Mouse (Mus musculus): ENCODE data around the gene Pla2g2d. TPM values are rescaled to one million over a fixed set of nuclear protein-coding genes. Genes with fewer than 3 reads are reported as not detected.

The Pla2g2d gene
- 0.17 and 0.24 TPM in 2 replicates for polyA plus RNA-seq (2014; fragmentation: Nextera tagmentation; extraction: Ambion mirVana)

DNA sequence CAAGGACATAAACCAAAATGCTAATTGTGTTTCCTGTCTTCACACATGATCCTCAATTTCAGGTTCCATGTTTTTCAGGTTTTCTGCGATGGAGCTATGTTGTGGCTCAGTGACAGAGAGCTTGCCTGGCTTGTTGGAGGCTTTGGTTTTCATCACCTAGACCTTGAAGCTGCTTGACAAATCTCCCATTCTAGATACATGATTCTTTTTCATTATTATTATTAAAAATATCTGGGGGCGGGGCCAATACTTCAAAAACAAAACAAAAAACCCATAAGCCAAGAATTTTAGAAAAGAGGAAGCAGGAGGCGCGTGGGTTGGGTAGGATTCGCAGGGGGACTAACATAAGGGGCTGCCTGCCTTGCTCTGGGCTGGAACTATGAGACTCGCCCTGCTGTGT lies at the start of gene Pla2g2d:
Pla2g2d (plus strand) TSS at position 301 of the 400 bp plus-strand sequence.
- Histone ChIP-seq H3K27me3 (replicated peaks; ENCODE audit: control insufficient read depth, insufficient read depth, low read length) (no peaks in the 10 kb centered on the region), H3K9me3 (replicated peaks; ENCODE audit: control insufficient read depth, low read length) (no peaks in the 10 kb centered on the region), H3K9ac (ENCODE audit: low read length) (no peak within 1 kb of the TSS), H3K4me3 (ENCODE audit: low read depth, low read length) (no peak within 1 kb of the TSS), H3K4me2 (ENCODE audit: low read length) (no peak within 1 kb of the TSS), H3K36me3 (ENCODE audit: control insufficient read depth, insufficient read depth, low read length) (no peaks in the 10 kb centered on the region), H3K4me1 (ENCODE audit: control insufficient read depth, insufficient read depth, low read length) (no peaks in the 10 kb centered on the region), H3K27ac (ENCODE audit: low read depth, low read length) (no peak within 1 kb of the TSS)
- WGBS: 86% methylated on average over 6 of the region's 6 CpGs
- DNase-seq (ENCODE audit: low spot score): no peak
- no peak for ATAC-seq

DNA sequence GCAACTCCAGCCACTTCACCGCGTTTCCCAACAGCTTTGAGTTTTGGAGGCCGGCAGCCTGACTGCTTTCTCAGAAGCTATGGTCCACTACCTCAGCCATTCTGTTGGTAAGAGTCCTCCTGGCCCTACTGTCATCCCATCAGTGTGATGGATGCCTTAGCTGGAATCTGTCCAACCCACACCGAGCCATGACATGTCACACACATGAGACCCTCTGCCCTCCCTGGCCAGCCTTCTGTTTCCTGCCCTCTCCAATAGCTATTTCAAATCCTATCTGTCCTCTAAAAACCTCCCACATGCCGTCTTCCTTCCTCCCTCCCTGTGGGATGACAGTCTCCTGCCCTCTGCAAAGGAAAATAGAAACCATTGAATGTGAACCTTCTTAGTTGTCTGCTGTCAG lies 49.8 kb upstream of the Pla2g2d start:
- ATAC-seq: no peak
- no peak overlapping the region for H3K4me2 ChIP-seq (ENCODE audit: low read length)
- 80% methylated on average over 5 of the region's 5 CpGs for WGBS

DNA sequence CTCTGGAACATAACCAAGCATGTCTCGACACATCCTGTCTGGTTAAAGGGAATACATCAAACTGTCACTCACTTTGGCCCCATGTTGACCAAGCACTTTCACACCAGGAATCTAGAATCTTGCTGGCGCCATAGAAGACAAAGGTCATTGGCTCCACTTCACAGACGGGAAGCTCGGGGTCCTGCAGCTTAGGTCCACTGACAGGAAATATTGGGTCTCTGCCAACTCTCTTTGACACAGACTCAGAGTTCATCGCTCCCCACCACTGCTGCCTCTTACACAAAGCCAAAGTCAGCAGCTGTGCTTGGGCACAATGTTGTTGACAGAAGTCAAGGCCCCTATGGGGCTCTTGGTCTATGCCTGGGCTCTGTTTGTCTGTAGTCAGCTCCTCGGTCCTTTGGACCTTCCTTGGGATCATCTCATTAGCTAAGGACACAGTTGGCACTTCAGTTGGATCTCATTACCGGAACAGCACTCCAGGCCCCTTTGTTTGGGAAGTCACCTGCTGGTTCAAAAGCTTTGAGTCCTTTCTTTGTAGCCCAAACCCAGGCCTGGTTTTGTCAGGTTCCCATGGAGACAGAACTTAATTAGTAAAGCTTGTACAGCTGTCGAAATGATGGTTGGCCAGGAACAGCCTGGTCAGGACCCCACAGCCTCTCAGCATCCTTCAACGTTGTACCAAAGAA lies 46.4 kb upstream of the Pla2g2d start:
- Histone ChIP-seq H3K9ac (ENCODE audit: low read length) (no peak overlapping the region), H3K9me3 (replicated peaks; ENCODE audit: control insufficient read depth, low read length) (no peaks in the 10 kb centered on the region), H3K4me1 (ENCODE audit: control insufficient read depth, insufficient read depth, low read length) (peaks cover 13% of the 10 kb centered on the region), H3K36me3 (ENCODE audit: control insufficient read depth, insufficient read depth, low read length) (no peaks in the 10 kb centered on the region), H3K4me3 (ENCODE audit: low read depth, low read length) (no peak overlapping the region), H3K27ac (ENCODE audit: low read depth, low read length) (no peak overlapping the region), H3K4me2 (ENCODE audit: low read length) (no peak overlapping the region), H3K27me3 (replicated peaks; ENCODE audit: control insufficient read depth, insufficient read depth, low read length) (no peaks in the 10 kb centered on the region)
- DNase-seq (ENCODE audit: low spot score): peak; percentile 67
- peak; percentile 62; the same call in 1 of the 2 replicates for ATAC-seq
- 18% methylated on average over 9 of the region's 9 CpGs for WGBS

More for the DNA sequence above, 49.8 kb upstream of the Pla2g2d start:
- Histone ChIP-seq H3K36me3 (ENCODE audit: control insufficient read depth, insufficient read depth, low read length) (no peaks in the 10 kb centered on the region), H3K4me3 (ENCODE audit: low read depth, low read length) (no peak overlapping the region), H3K9me3 (replicated peaks; ENCODE audit: control insufficient read depth, low read length) (no peaks in the 10 kb centered on the region), H3K4me1 (ENCODE audit: control insufficient read depth, insufficient read depth, low read length) (peaks cover 17% of the 10 kb centered on the region), H3K9ac (ENCODE audit: low read length) (no peak overlapping the region), H3K27me3 (replicated peaks; ENCODE audit: control insufficient read depth, insufficient read depth, low read length) (no peaks in the 10 kb centered on the region), H3K27ac (ENCODE audit: low read depth, low read length) (no peak overlapping the region)
- DNase-seq (ENCODE audit: low spot score): no peak

DNA sequence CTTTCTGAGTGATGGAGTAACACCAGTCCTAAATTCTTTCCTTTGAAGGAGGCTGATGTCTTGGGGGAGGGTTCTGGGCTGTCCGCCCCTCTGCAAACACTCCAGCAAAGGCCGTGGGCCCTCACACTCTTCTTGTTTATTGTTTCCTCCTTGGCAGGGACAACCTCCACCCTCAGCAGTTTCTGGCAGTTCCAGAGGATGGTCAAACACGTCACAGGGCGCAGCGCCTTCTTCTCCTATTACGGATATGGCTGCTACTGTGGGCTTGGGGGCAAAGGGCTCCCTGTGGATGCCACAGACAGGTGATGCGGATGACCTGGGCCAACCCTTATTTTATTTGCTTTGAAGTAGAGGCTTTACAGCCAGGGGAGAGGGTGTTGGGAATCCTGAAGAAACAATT lies 41.4 kb upstream of the Pla2g2d start:
- ATAC-seq: no peak
- WGBS: 89% methylated on average over 7 of the region's 7 CpGs

DNA sequence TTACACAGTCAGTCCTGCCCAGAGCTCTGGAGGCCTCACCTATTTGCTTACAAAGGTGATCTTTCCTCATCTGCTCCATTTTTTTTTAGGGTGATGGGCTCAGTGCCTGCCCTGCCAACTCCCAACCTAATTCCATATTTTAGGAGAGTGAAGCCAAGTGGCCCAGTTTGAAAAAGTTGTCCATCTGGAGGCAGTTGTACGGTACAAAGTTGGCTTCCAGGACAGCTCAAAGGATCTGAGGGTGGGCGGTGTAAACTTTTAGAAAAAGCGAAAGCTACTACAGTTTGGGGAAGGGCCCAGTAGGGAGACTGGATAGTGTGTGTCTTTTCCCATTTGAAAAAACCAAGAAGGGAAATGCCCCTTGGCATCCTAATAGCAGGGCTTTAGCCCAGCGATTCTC lies 40.7 kb upstream of the Pla2g2d start:
- 92% methylated on average over 4 of the region's 4 CpGs for WGBS
- ATAC-seq (no peak), DNase-seq (ENCODE audit: low spot score) (no peak)
- H3K27ac ChIP-seq (ENCODE audit: low read depth, low read length): no peak overlapping the region
- H3K27me3 ChIP-seq (replicated peaks; ENCODE audit: control insufficient read depth, insufficient read depth, low read length): no peaks in the 10 kb centered on the region
- H3K4me1 ChIP-seq (ENCODE audit: control insufficient read depth, insufficient read depth, low read length): 0 out of 2 replicates have a peak, but pooled peaks cover 3% of the 10 kb centered on the region
- H3K4me2 ChIP-seq (ENCODE audit: low read length): no peak overlapping the region
- H3K9me3 ChIP-seq (replicated peaks; ENCODE audit: control insufficient read depth, low read length): no peaks in the 10 kb centered on the region
- H3K36me3 ChIP-seq (ENCODE audit: control insufficient read depth, insufficient read depth, low read length): no peaks in the 10 kb centered on the region
- H3K9ac ChIP-seq (ENCODE audit: low read length): no peak overlapping the region
- no peak overlapping the region for H3K4me3 ChIP-seq (ENCODE audit: low read depth, low read length)

More for the DNA sequence above, 41.4 kb upstream of the Pla2g2d start:
- H3K27me3 ChIP-seq (replicated peaks; ENCODE audit: control insufficient read depth, insufficient read depth, low read length): no peaks in the 10 kb centered on the region
- H3K4me2 ChIP-seq (ENCODE audit: low read length): no peak overlapping the region
- H3K4me1 ChIP-seq (ENCODE audit: control insufficient read depth, insufficient read depth, low read length): peaks cover 6% of the 10 kb centered on the region; the same call in 1 of the 2 replicates
- H3K36me3 ChIP-seq (ENCODE audit: control insufficient read depth, insufficient read depth, low read length): no peaks in the 10 kb centered on the region
- H3K9ac ChIP-seq (ENCODE audit: low read length): no peak overlapping the region
- no peak overlapping the region for H3K27ac ChIP-seq (ENCODE audit: low read depth, low read length)
- H3K9me3 ChIP-seq (replicated peaks; ENCODE audit: control insufficient read depth, low read length): no peaks in the 10 kb centered on the region
- no peak overlapping the region for H3K4me3 ChIP-seq (ENCODE audit: low read depth, low read length)
- DNase-seq (ENCODE audit: low spot score): no peak

DNA sequence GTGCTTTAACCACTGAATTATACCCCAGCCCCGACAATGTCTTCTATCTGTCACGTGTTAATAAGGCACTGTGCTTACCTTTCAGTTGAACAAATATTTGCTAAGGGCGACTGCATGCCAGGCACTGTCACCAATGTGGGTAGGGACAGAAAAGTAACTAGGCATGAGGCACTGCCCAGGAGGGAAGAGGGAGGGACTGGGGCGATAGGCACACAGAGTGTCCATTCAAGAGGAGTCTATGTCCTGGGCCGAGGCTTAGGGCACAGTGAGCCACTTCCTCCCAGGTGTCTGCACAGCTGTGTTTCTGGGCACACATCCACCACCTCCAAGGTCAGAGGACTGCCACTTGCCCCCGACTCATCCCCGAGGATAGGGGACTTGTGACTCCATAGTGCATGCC lies 38.5 kb upstream of the Pla2g2d start, which contains the start of gene Ubxn10:
Ubxn10 (minus strand) TSS at position 137 of the 400 bp plus-strand sequence.
- ATAC-seq (no peak), DNase-seq (ENCODE audit: low spot score) (no peak)
- no peaks in the 10 kb centered on the region for H3K27me3 ChIP-seq (replicated peaks; ENCODE audit: control insufficient read depth, insufficient read depth, low read length)
- no peaks in the 10 kb centered on the region for H3K36me3 ChIP-seq (ENCODE audit: control insufficient read depth, insufficient read depth, low read length)
- no peak within 1 kb of the TSS for H3K27ac ChIP-seq (ENCODE audit: low read depth, low read length)
- 78% methylated on average over 7 of the region's 7 CpGs for WGBS
- H3K9ac ChIP-seq (ENCODE audit: low read length): no peak within 1 kb of the TSS
- no peak within 1 kb of the TSS for H3K4me3 ChIP-seq (ENCODE audit: low read depth, low read length)
- 0 out of 2 replicates have a peak, but pooled peaks cover 3% of the 10 kb centered on the region for H3K4me1 ChIP-seq (ENCODE audit: control insufficient read depth, insufficient read depth, low read length)
- no peak within 1 kb of the TSS for H3K4me2 ChIP-seq (ENCODE audit: low read length)
- no peaks in the 10 kb centered on the region for H3K9me3 ChIP-seq (replicated peaks; ENCODE audit: control insufficient read depth, low read length)

DNA sequence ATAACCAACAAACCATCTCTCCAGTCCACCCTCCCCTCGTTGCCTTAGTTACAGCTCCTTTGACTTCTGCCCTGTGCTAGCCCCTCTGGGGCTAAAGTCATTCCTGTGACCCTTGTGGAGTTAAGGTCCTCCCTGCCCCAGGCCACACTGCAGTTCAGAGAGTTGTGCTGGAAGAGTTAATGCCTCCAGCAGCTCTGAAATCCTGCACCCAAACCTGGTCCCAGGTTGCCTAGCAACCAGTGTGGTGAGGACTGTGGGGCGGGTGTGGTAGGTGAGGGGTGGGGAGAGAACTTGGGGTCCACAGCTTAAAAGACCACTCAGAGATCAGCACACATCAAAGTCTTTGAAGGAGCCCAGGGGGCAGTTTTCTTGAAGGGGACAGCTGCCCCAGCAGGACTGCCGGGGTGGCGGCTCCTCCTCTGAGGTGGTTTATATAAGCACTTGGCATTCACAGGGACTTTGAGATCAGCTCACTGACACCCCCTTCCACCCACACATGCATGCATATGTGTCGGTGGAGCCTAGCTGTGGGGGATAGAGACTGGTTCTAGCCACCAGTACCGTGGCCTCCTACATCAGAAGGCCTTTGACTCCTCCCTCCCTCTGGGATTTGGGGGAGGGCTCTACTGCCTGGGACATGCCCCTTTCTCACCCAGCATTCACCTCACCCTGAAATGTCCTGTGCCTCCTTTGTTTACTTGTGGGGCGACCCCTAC lies 36.2 kb upstream of the Pla2g2d start:
- Histone ChIP-seq H3K9ac (ENCODE audit: low read length) (no peak overlapping the region), H3K27me3 (replicated peaks; ENCODE audit: control insufficient read depth, insufficient read depth, low read length) (no peaks in the 10 kb centered on the region), H3K4me2 (ENCODE audit: low read length) (no peak overlapping the region), H3K36me3 (ENCODE audit: control insufficient read depth, insufficient read depth, low read length) (no peaks in the 10 kb centered on the region), H3K4me1 (ENCODE audit: control insufficient read depth, insufficient read depth, low read length) (0 out of 2 replicates have a peak, but pooled peaks cover 3% of the 10 kb centered on the region), H3K9me3 (replicated peaks; ENCODE audit: control insufficient read depth, low read length) (no peaks in the 10 kb centered on the region), H3K4me3 (ENCODE audit: low read depth, low read length) (no peak overlapping the region), H3K27ac (ENCODE audit: low read depth, low read length) (no peak overlapping the region)
- peak; percentile 30 for DNase-seq (ENCODE audit: low spot score)
- WGBS: 25% methylated on average over 7 of the region's 7 CpGs
- ATAC-seq: no peak

DNA sequence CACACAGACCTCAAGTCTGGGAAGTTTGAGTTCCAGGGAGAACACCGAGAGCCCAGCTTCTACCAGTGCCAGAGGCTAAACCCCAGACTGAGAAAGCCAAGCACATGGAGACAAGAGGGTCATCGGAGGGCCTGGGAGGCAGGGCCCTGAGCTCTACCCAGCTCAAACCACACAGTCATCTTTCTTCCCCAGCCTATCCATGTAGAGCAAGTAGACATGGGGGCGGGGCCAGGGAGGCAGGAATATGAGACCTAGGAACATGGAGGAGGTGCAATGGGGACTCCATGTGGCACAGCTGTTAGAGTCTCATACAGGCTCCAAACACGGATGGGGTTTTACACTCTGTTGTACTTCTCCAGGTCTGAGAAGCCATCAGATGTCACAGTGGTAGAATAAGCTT lies 29.7 kb upstream of the Pla2g2d start:
- Histone ChIP-seq H3K9ac (ENCODE audit: low read length) (no peak overlapping the region), H3K4me1 (ENCODE audit: control insufficient read depth, insufficient read depth, low read length) (no peaks in the 10 kb centered on the region), H3K4me2 (ENCODE audit: low read length) (no peak overlapping the region), H3K27ac (ENCODE audit: low read depth, low read length) (no peak overlapping the region), H3K36me3 (ENCODE audit: control insufficient read depth, insufficient read depth, low read length) (no peaks in the 10 kb centered on the region), H3K9me3 (replicated peaks; ENCODE audit: control insufficient read depth, low read length) (no peaks in the 10 kb centered on the region), H3K4me3 (ENCODE audit: low read depth, low read length) (no peak overlapping the region), H3K27me3 (replicated peaks; ENCODE audit: control insufficient read depth, insufficient read depth, low read length) (no peaks in the 10 kb centered on the region)
- 70% methylated on average over 4 of the region's 4 CpGs for WGBS
- ATAC-seq (no peak), DNase-seq (ENCODE audit: low spot score) (no peak)

DNA sequence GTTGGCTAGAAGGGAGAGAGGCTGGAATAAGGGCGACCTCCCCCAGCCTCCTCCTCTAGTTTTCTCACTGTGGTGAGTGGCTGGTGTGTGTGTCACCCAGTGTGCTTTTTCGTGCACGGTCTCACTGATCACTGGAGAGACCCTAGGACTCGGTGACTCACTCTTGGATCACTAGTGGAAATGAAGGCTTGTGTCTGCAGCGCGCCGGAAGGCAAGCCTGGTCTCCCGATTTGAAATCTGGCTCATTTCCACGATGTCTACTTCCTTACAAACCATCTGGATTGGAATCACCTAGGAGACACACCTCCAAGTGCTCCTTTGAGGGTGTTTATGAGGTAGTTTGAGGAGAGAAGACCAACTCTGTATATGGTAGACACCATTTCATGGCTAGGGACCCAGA lies 28.7 kb upstream of the Pla2g2d start:
- DNase-seq (ENCODE audit: low spot score) (no peak), ATAC-seq (no peak)
- Histone ChIP-seq H3K4me3 (ENCODE audit: low read depth, low read length) (no peak overlapping the region), H3K27ac (ENCODE audit: low read depth, low read length) (no peak overlapping the region), H3K36me3 (ENCODE audit: control insufficient read depth, insufficient read depth, low read length) (no peaks in the 10 kb centered on the region), H3K9me3 (replicated peaks; ENCODE audit: control insufficient read depth, low read length) (no peaks in the 10 kb centered on the region), H3K9ac (ENCODE audit: low read length) (no peak overlapping the region), H3K4me1 (ENCODE audit: control insufficient read depth, insufficient read depth, low read length) (no peaks in the 10 kb centered on the region), H3K27me3 (replicated peaks; ENCODE audit: control insufficient read depth, insufficient read depth, low read length) (no peaks in the 10 kb centered on the region), H3K4me2 (ENCODE audit: low read length) (no peak overlapping the region)
- 91% methylated on average over 9 of the region's 9 CpGs for WGBS

All from forebrain, embryonic 14.5 days (tissue).